Mouse (Mus musculus) 416B (cell line): ENCODE results near the gene Tbc1d10a.

Experiments
- DNase-seq: peaks from one replicate; pipeline ENCODE4 v3.0.0; 2011; ENCODE audit warnings: low read depth

Gene Tbc1d10a

DNA sequence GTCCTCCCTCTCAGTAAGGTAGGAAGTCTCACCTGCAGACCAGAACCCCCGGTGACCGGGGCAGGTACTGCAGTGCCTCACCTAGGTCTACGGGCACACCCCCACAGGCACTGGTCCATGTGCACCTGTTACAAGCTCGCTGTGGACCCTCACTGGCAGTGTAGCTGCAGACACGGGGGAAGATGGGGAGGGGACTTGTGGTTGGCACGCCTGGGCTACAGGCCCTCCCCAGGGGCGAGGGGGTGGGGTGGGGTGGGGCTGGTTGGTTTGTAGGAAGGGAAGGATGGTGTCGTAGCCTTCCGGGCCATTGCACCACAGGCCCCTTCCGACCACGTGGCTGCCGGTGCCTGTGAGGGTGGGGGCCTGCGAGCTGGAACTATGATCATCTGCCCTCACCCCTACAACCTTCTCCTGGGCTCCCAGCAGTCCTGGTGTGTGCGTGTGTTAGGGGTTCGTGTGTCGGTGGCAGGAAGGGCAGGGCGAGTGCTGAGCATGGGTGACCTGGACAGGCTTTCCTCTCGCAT lies 50.9 kb downstream of the Tbc1d10a start:
- peak; percentile 89 for DNase-seq

DNA sequence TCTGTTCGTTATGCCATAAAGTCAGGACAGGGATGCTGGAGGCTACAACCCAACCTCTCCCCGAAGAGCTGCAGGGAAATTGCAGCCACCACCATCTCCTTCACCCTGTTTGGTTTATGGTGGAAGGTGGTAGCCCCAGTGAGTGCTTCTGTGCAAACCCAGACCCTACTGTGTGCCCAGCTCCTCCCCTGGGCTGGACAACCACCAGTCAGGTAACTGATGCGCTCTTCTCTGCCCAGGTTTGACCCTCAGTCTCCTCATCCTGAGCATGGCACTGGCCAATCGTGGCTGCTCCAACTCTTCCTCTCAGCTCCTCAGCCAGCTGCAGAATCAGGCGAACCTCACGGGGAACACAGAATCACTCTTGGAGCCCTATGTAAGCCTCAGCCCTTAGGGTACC lies 51.6 kb downstream of the Tbc1d10a start:
- DNase-seq, result no peak

DNA sequence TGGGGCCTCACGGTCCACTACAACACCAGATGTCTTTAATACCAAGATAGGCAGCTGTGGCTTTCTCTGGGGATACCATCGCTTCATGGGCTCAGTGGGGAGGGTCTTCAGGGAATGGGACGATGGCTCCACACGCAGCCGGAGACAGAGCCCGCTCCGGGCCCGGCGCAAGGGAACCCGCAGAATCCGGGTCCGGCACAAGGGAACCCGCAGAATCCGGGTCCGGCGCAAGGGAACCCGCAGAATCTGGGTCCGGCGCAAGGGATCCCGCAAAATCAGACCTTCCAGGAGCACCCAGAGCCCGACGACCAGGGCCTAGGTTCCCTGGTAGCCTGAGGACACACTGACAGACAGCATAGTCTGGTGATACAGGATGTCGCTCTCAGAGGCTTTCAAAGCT lies 53.1 kb downstream of the Tbc1d10a start:
- DNase-seq, result no peak

DNA sequence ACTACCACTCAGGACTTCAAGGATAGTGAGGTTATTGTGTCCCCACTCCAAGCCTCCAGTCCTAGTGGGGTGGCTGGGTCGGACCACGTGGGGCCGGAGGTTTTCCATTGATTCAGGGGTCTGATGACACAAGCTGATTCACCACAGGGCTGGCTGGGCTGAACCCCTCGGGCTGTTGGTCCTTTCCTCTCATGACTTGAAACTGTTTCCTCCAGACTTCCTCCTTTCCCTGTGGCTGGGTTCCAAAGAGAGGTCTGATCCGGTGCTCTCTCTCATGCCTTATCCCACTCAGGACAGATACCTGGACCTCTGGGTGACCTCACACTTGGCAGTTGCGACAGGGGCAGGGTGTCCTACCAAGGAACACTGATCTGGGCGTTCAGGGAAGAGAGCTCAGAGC lies 53.6 kb downstream of the Tbc1d10a start:
- DNase-seq, result peak; percentile 65

DNA sequence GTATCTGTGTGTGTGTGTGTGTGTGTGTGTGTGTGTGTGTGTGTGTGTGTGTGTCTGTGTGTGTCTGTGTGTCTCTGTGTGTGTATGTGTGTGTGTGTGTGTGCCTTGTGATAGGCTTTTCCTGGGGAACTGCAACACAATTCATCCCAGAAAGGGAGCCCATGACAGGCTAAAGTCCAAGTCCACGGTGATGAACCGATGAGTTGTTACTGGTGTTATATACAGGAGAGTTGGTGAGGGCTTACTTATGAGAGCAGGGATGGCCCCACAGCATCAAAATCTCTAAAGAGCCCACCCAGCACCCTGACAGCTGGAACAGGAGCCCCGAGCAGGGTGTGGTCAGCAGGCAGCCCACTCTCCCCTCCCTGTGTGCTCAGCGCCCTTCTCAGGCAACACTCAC lies 54.6 kb downstream of the Tbc1d10a start:
- no peak for DNase-seq

DNA sequence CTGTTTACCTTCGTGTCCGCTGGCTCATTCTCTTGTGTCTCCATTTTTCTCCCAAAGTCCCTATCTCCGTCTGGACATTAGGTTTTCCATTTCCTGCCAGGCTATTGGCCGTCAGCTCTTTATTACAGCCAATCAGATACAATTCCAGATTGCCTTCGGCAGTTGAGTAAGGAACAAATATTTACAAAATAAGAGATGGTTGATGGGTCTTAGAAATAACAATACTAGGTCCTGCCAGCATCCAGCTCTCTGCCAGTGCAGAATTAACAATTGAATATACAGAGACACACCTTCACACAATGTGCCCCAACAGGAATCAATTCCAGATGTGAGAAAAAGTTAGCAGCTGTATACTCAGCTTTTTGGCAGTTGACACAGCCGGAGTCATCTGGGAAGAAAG lies 59.5 kb downstream of the Tbc1d10a start:
- DNase-seq, result no peak

DNA sequence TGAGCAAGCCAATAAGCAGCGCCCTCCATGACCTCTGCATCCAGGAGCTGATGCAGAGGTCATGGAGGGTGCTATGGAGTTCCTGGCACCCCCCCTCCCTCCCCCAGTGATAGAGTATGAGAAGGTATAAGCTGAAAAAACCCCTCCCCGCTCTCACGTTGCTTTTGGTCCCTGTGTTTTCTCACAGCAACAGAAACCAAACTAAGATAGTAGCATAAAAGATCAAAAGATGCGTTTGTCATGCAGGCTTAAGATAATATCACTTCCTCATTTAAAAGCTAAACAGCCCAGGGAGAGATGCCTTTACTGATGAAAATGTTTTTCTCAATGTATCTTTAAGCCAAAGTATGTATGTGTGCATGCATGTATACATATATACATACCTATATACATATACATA lies 60.0 kb downstream of the Tbc1d10a start:
- DNase-seq, result no peak

DNA sequence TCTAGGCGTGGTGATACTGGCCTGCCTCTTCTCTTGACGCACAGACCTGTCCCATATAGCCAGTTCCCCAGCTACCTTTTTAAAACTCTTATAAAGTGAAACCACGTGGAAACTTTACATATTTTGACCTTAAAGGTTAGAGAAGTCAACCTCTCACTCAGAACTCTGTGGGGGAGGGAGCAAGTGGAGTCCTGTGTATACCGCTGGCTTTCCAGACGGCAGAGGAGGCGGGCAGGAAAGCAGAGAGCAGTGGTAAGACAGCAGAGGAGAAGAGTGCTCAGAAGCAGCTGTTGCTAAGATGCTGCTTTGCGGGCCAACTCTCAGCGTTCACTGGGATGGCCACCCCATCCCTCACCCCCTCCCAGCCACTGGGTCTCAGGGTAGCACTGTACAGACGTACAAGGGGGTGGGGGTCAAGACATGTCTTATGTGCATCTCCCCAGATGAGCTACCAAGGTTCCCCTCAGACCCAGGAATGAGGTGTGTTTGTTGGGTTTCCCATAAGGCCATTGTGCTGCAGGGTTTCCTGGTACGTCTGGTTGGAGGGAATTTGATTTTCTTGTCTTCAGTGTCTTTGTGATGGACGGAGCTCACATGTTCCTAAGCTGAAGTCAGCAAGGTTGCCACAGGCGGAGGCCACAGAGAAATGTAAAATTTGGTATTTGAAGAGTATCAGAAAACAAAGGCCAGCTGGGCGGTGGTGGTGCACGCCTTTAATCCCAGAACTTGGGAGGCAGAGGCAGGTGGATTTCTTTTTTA lies 60.8 kb downstream of the Tbc1d10a start:
- no peak for DNase-seq

DNA sequence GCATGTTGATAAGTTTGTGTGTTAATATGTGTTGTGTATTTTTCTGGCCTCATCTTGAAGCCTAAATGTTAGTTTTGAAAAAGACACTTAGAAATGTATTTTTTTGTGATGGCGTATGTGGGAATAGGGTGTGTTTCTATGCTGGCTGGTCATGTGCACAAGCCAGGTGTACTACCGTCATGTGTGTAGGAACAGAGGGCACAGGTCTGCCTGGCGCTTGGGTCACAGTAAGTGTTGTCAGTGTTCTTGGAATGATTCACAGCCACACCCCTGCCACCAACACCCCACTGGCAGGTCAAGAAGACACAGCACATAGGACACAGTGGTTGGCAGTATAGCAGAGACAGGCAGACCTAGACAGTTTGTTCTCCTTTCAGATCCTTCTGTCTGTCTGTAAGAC lies 62.6 kb downstream of the Tbc1d10a start:
- no peak for DNase-seq

DNA sequence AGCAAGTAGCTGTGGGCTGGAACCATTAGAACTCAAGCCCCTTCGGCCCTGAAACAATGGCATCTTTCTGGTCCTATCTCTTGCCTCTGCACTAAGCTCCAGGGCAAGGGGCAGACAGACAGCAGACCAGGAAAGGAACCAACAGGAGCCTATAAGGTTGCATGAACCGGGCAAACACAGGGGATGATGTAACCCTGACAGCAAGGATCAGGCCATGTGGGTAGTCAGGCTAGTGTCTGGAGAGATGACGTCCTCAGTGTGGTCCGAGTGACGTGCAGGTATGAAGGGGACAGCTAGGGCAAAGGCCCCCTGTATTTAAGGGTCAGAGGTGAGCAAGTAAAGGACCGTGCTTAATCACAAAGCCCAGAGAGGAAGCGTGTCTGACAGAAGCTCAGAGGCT lies 63.7 kb downstream of the Tbc1d10a start:
- DNase-seq, result no peak

DNA sequence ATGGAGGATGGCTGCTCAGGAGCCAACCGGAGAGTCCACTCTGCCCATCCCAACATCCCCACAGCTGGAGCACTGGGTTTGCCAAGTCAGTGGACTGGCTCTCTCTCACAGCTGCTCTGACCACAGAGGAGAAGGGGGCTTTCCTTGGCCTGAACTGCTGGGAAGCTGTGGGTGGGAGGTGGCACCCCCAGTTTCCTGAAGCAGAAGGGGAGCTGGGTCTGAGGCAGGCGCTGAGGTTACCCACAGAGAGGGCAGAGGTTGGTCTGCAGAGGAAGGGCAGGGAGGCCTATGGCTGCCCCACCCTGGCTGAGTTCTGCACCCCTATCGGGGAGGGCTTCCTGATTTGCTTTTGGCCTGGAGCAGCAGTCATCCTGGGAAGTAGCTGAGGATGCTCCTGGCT lies 64.8 kb downstream of the Tbc1d10a start:
- peak; percentile 81 for DNase-seq

DNA sequence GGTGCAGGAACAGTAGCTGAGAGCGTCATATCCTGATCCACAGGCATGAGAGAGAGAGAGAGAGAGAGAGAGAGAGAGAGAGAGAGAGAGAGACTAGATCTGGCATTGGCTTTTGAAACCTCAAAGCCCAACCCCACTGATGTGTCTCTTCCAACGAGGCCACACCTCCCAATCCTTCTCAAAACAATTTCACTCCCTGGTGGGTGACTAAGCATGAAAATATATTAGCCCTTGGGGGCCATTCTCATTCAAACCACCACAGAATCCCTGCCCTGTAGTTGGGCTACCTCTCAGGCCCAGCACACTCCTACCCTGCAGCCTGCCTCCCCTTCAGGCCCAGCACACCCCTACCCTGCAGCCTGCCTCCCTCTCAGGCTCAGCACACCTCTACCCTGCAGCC lies 66.3 kb downstream of the Tbc1d10a start:
- DNase-seq, result no peak

DNA sequence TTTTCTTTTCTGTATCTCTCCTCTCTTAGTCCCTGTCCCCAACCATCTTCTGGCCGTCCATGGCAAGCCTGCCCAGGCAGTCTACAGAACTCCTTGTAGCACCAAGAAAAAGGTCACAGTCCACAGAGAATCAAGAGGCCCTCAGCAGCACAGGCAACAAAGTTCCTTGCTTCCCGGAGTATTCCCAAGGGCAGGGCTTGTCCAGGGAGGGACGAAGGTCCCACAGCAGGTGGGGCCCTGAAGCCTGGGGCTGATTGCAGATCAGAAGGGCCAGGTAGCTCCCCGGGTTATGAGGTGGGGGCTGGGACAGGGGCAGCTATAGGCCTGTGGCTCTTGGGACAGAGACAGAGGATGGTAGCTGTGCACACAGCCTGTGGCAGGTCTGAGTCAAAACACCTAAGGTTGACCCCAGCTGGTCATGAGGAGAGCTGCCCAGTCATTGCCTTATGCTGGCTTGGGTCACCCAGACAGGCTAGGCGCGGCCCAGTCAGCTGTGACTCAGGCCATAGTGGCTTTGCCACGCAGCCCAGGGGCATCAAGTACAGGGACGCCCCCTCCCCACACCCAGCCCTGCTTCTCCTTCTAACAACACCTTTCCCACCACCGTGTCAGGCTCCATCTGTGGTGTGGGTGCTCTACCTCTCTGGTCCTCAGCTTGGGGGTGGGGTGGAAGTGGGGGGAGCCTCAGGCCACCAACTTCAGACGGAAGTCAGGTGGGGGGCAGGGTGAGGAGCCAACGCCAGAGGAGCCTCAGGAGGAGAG lies 70.4 kb downstream of the Tbc1d10a start, which contains the start of gene Lif:
Gene Lif (plus strand): TSS at position 712 of the 762 bp plus-strand sequence.
- DNase-seq, result no peak

DNA sequence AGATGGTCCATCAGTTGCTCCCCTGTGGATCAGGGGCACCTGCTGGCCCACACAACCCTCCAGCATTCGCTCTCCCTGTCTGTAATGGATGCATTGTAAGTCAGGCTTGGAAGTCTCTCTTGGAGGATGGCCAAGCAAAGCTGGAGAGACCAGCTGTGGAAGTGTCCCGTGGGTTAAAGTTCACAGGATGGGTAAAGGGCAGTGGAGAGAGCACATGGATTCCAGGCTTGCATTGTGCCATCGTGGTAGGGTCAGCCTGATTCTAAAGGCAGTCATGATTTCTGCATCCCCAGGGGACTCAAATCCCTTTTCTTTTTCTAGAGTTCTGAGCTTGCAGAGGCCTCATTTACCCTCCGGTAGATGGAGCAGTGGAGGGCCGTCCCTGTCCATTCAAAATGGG lies 71.2 kb downstream of the Tbc1d10a start:
- no peak for DNase-seq

DNA sequence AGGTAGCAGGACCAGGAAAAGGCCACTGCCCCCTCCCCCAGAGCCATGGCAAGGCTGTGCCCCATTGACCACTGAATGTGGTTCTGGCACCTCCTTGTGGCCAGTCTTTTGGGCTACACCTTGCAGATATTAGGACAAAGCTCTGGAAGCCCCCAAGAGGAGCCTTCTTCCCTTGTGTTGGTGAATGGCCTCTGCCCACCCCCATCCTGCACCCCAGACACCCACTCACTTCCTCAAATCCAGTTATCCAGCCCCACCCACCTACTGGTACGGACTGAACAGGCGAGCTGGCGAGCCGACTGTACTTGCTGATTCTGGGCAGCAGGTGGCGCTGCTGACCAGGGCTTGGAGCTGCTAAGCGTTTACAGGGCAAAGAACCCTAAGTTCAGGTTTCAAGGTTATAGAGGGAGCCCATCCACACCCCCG lies 72.1 kb downstream of the Tbc1d10a start:
- DNase-seq, result peak; percentile 85

DNA sequence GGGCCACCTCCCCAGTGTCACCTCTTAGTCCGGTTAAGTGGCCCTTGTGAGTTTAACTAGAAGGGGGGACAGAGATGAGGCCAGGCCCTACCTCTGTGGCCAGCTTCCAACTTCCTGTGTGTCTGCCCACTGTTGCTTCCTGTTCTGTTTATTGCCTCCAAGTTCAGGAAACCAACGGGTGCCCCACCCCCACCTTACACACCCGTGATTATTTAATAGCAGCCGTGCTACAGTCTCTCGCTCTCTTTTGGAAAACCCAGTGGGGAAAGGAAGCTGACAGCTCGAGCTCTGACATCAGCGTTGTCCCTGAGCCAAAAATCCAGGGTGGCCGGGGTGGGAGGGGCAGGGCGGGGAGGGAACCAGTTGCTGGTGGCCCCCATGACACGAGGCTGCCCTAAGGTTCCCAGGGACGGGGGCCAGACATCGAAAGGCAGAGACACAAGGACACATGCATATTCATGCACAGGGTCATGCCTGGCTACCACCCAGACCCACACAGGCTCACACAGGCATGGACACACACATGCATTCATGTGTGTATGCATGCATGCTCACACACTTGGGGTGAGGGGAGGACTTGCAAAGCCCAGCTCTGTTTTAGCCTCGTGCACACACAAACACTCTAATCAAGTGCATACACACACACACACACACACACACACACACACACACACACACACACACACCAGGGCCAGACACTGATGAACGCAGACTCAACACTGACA lies 74.0 kb downstream of the Tbc1d10a start:
- peak; percentile 63 for DNase-seq

DNA sequence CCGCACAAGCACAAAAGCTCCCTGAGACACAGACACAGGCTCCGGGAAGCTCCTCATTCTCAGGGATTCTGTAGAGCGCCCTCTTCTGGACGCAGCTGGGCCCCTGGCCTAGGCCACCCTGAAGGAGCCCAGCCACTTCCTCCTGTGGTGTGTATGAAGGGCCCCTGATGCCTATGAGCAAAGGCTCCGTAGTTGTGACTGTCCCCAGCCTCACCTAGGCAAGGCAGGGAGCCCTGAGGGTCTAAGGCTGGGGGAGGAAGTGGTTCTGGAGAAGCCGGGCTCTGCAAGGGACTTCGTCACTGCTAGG lies 74.6 kb downstream of the Tbc1d10a start:
- peak; percentile 78 for DNase-seq

DNA sequence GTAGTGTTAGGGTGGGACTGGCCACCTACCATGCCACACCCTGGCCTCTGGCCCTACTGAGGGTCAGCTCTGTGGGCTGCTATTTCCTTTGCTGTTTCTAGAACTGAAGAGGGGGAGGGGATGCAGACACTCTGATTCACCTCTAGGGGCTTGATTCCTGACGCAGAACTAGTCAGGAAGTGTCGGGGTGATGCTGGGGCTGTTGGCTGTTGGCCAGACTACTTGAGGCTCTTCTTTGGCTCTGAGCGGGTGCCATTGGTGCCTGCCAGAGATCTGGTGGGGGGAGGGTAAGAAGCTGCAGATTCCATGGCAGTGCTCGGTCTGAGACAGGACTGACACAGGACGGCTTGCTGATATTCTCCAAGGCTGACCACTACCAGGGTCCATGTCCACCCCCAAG lies 75.4 kb downstream of the Tbc1d10a start:
- peak; percentile 77 for DNase-seq

DNA sequence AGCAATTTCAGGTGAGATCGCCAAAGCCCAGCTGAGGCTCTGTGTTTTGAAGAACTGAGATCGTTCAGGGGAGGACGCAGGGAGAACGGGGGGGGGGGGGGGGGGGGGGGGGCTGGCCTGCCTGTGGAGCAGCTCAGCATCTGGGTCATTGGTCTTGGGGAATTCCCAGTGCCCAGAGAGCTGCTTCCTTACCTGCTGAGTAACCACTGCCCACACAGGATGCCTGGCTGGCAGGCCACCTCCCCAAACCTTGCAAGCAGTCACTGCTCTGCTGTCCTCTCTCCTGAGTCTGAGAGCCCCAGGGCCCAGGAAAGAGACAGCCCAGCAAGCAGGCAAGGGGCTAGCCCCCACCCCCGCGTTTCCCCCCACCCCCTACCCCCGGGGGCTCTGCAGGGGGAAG lies 76.3 kb downstream of the Tbc1d10a start:
- no peak for DNase-seq

DNA sequence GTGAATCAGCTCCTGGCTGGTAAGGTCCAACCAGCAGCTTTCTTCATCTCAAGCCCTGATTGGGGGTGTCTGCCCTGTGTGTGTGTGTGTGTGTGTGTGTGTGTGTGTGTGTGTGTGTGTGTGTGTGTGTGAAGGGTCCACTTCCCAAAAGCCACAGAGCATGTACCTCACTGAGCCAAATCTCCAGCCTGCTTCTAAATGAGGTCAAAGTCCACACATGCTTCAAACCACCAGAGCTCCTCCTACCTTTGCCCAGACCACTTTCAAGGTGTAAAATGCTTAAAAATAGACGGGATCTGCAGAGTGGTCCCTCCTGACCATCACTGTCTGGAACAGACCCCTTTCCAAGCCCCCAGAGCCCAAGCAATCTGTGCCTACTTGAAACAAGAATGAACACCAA lies 76.7 kb downstream of the Tbc1d10a start:
- DNase-seq, result no peak

DNA sequence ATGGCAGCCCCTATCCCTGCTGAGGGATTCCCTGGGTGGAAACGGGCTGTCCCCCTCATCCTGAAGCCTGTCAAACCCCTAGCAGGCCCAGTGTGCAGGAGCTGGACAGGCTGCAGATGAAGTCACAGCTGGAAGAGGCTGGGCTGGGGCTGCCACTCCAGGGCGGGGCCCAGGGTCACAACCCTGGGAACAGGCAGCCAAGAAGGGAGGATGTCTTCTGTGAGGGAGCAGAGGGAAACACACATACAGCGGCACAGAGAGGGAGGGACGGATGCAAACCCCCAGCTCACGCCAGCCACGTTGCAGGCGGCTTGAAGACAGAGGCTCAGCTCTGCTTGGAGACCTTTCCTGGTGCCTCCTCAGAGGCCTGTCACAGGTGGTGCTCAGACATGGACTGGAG lies 77.5 kb downstream of the Tbc1d10a start:
- no peak for DNase-seq
